In the genomic region with DNA sequence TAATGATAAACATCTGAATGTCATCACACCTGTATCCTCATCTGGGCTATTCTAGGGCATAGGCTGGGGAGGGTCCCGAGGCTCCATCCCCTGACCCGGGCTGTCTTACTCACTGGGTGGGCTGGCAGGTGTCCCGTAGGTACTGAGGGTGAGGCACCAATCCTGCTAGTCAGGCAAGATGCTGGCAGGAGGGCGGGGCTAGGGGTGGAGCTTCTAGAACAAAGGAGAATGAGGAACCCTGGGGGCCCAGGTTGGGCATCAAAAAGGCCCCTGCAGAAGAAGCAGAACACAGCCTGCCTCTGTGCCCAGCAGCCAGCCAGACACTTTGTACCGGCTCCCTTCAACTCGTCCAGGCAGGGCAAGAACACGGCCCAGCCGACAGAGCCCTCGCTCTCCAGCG, we compare ENCODE assay signal across 19 mouse cellular contexts. TPM values are rescaled to one million over a fixed set of nuclear protein-coding genes. Genes with fewer than 3 reads are reported as not detected.
A peak's percentile ranks its signal among the peaks of the same experiment; 100 is the strongest.
DNase-seq lines count a peak whose midpoint lies in the region; ATAC-seq lines count a peak whose summit lies in the region.
"Had no signal": no experiment of that assay in that cellular context is flagged by ENCODE, and none has a peak within 500 bp of the region (broad histone marks: within the 10 kb centered on the region; RNA-seq: fewer than 3 reads in every experiment).

A gene (plus strand): TSS at position 219 of the 400 bp plus-strand sequence.

- H3K9me3 ChIP-seq in limb, embryonic 15.5 days: no peaks in the 10 kb centered on the region
- H3K9me3 ChIP-seq: midbrain, embryonic 12.5 days had no signal

- H3K4me2 ChIP-seq in limb, embryonic 15.5 days: no peak within 1 kb of the TSS
- H3K4me2 ChIP-seq: midbrain, embryonic 12.5 days had no signal

- H3K4me3 ChIP-seq in limb, embryonic 15.5 days: peak within 1 kb of the TSS; percentile 16
- H3K4me3 ChIP-seq: gastrocnemius, adult 2 months; midbrain, embryonic 12.5 days; myocyte had no signal

- H3K27me3 ChIP-seq in limb, embryonic 15.5 days: peaks cover 7% of the 10 kb centered on the region; the same call in 1 of the 2 replicates
- H3K27me3 ChIP-seq: midbrain, embryonic 12.5 days had no signal

- H3K9ac ChIP-seq in limb, embryonic 15.5 days: no peak within 1 kb of the TSS
- H3K9ac ChIP-seq: midbrain, embryonic 12.5 days had no signal

- WGBS in limb, embryonic 15.5 days: 53% methylated on average over 10 of the region's 10 CpGs

- H3K4me1 ChIP-seq in limb, embryonic 15.5 days: peaks cover 27% of the 10 kb centered on the region
- H3K4me1 ChIP-seq: midbrain, embryonic 12.5 days had no signal

- no peak within 1 kb of the TSS for H3K27ac ChIP-seq in limb, embryonic 15.5 days
- H3K27ac ChIP-seq: gastrocnemius, adult 2 months; hindbrain, postnatal 0 days; midbrain, embryonic 12.5 days had no signal

- DNase-seq in testis, postnatal 10 days (ENCODE audit: low spot score): peak; percentile 53
- no peak for DNase-seq in testis, postnatal 14 days (ENCODE audit: low spot score)
- DNase-seq in thymus, postnatal 25 days: peak; percentile 40
- no peak for DNase-seq in gastrocnemius, postnatal 14 days
- DNase-seq in layer of hippocampus, postnatal 25 days (ENCODE audit: extremely low spot score in 1 of 2, low spot score in 1 of 2): no peak
- no peak for DNase-seq in layer of hippocampus, adult 8-10 months (ENCODE audit: low spot score in 2 of 2)
- DNase-seq: cerebellum, adult 2 months; gastrocnemius, adult 2 months; heart, postnatal 10 days; kidney, adult 8-10 months; right cerebral cortex, adult 18-20 months had no signal

- ATAC-seq in common myeloid progenitor, adult 5-6 weeks (replicated peaks; ENCODE audit: low read depth, poor library complexity, severe bottlenecking): 0 out of 2 replicates have a peak, but pooled peaks have one; percentile 29
- peak; percentile 26; the same call in 1 of the 2 replicates for ATAC-seq in limb, embryonic 15.5 days (ENCODE audit: insufficient number of reproducible peaks, low FRiP score, low TSS enrichment, low read depth)
- ATAC-seq: forebrain, embryonic 16.5 days; hindbrain, postnatal 0 days had no signal

- intact Hi-C loops in gastrocnemius, postnatal 14 days (cut with DNase I; ENCODE audit: low total_unique reads): no loop called here

- no peaks in the 10 kb centered on the region for H3K36me3 ChIP-seq in limb, embryonic 15.5 days
- H3K36me3 ChIP-seq: midbrain, embryonic 12.5 days had no signal

RNA-seq across cellular contexts. Expression of the gene that starts here (rescaled TPM):
- 0.55 TPM in 1 of 2 replicates, not detected in the other for total RNA-seq in common myeloid progenitor, adult 5-6 weeks (2017)
- polyA plus RNA-seq in limb, embryonic 15.5 days (2015; fragmentation: Nextera tagmentation; extraction: Ambion mirVana): 610 and 666 TPM in 2 replicates
- under 1 TPM in 1 of 2 experiments, not detected in 1; 0.13 TPM for total RNA-seq in gastrocnemius, postnatal 14 days (2021)
- 1 to 10 TPM; 1.4 to 1.5 TPM for total RNA-seq in layer of hippocampus, postnatal 25 days (2021)
- 1 to 10 TPM in 3 of 4 experiments, under 1 TPM in 1; 0.80 to 2.1 (median 1.8) TPM for total RNA-seq in layer of hippocampus, adult 8-10 months (2022)
- total RNA-seq: CH12.LX; gastrocnemius, adult 2 months; liver, adult 2 months had no signal

Comparison
In these comparisons a context has a peak if more than half of its experiments do, and no peak if none do; other contexts are left out.
1. DNase-seq: peak in testis, postnatal 10 days (single experiment) and thymus, postnatal 25 days (single experiment); none in testis, postnatal 14 days (single experiment), gastrocnemius, postnatal 14 days (single experiment), layer of hippocampus, postnatal 25 days (0 of 2) and layer of hippocampus, adult 8-10 months (0 of 2).
2. Peak in ATAC-seq in common myeloid progenitor, adult 5-6 weeks; RNA of the gene not detected or under 1 TPM.